Mouse (Mus musculus) ES-E14 (cell line): ENCODE data around the gene Lrp1.

ENCODE experiments used
- CHD2 ChIP-seq: IDR thresholded peaks from 2 replicates; pipeline ENCODE4 v1.6.1; 2014; ENCODE audit warnings: mild to moderate bottlenecking, low read depth, low read length, inconsistent platforms
- MAFK ChIP-seq: IDR thresholded peaks from 2 replicates; pipeline ENCODE4 v1.6.1; 2014; ENCODE audit warnings: mild to moderate bottlenecking, low read depth, low read length, inconsistent platforms; ENCODE audit not compliant: insufficient read depth
- ZC3H11A ChIP-seq: IDR thresholded peaks from 2 replicates; pipeline ENCODE4 v1.6.1; 2012; ENCODE audit warnings: low read depth, mild to moderate bottlenecking, inconsistent platforms, low read length, borderline replicate concordance
- ZNF384 ChIP-seq: IDR thresholded peaks from 2 replicates; pipeline ENCODE4 v1.6.1; 2012; ENCODE audit warnings: low read depth, low read length, inconsistent platforms

DNA sequence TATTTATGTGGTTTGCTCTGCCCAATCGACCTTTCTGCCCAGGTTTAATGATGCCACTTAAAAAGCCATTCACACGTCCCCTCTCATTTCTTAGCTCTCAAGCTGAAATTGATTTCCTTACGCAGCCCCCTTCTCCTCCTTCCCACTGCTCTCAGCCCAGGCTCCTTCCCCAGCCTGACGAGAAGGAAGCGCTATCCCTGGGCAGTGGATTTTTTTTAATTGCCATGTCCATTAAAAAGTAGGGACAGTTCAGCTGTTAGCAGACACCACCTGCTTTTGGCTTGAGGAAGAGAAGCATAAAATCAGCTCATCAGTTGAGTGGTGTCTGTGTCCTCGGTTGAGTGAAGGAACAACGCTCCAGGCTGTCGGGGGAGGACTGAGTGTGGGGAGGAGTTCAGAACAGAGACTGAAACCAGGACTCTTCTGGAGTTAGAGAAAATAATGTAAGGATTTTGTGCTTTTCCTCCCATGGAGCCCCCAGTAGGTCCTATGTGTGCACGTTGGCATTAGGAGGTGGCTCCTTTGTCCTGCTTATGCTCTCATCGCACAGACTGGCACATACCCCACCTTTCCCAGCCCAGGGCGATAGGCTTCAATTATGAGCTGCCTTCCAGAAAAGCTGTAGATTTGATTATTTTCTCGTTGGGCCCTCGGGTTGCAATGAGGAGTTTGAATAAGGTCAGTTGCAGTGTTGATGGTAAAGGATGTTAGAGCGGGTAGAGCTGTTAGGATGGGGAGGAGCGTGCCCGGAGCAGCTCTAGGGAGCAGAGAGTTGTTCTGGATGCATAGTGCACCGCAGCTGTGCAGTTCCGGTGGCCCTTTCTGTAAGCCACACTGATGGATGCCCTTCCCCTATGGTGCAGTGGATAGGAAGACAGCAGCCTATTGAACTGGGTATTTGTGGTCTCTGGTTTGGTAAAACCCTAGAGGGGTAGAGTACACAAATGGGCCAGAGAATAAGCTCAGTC, 130.5 kb downstream of the Lrp1 start:
- TF ChIP-seq ZNF384 (no peak), MAFK (no peak), CHD2 (no peak), ZC3H11A (no peak)
